ENCODE assay signal across 16 mouse cellular contexts in genomic region chr9:111146216-111146798, GRCm38 (mm10). TPM values are rescaled to one million over a fixed set of nuclear protein-coding genes. Genes with fewer than 3 reads are reported as not detected.
A peak's percentile ranks its signal among the peaks of the same experiment; 100 is the strongest.
DNase-seq lines count a peak whose midpoint lies in the region; ATAC-seq and TF ChIP-seq lines count a peak whose summit lies in the region.
"Had no signal": no experiment of that assay in that cellular context is flagged by ENCODE, and none has a peak within 500 bp of the region (broad histone marks: within the 10 kb centered on the region; RNA-seq: fewer than 3 reads in every experiment).

No protein-coding gene starts in this region.

- intact Hi-C loops in heart, postnatal 36 days (cut with DNase I): loop anchor here (2.0 kb wide), 1 partner anchor 28 kb away; no protein-coding TSS in a partner anchor

- H3K4me2 ChIP-seq in liver, postnatal 0 days (ENCODE audit: low read depth, low read length): peak overlapping the region; percentile 56
- no peak overlapping the region for H3K4me2 ChIP-seq in liver, embryonic 12.5 days
- H3K4me2 ChIP-seq in hindbrain, embryonic 16.5 days (ENCODE audit: low read length): no peak overlapping the region
- H3K4me2 ChIP-seq: embryonic facial prominence, embryonic 12.5 days; intestine, embryonic 15.5 days; liver, embryonic 13.5 days; midbrain, embryonic 15.5 days; neural tube, embryonic 13.5 days had no signal

- peak; percentile 46 for ATAC-seq in liver, postnatal 0 days
- no peak for ATAC-seq in liver, embryonic 12.5 days
- peak; percentile 64 for ATAC-seq in common myeloid progenitor, adult 5-6 weeks (replicated peaks; ENCODE audit: low read depth, poor library complexity, severe bottlenecking)
- ATAC-seq in megakaryocyte progenitor cell, adult 5-6 weeks (replicated peaks; ENCODE audit: poor library complexity): peak; percentile 83
- no peak for ATAC-seq in hindbrain, embryonic 16.5 days
- ATAC-seq: intestine, embryonic 15.5 days; midbrain, embryonic 15.5 days had no signal

- no peaks in the 10 kb centered on the region for H3K9me3 ChIP-seq in liver, postnatal 0 days (ENCODE audit: low read length)
- no peaks in the 10 kb centered on the region for H3K9me3 ChIP-seq in liver, embryonic 12.5 days (replicated peaks)
- no peaks in the 10 kb centered on the region for H3K9me3 ChIP-seq in hindbrain, embryonic 16.5 days (ENCODE audit: control insufficient read depth, low read length)
- H3K9me3 ChIP-seq: embryonic facial prominence, embryonic 12.5 days; forebrain, embryonic 10.5 days; intestine, embryonic 15.5 days; liver, embryonic 13.5 days; midbrain, embryonic 15.5 days; neural tube, embryonic 13.5 days had no signal

- 67% methylated on average over 7 of the region's 7 CpGs for WGBS in liver, postnatal 0 days (ENCODE audit: insufficient replicate concordance)
- 75% methylated on average over 7 of the region's 7 CpGs for WGBS in liver, embryonic 12.5 days (ENCODE audit: insufficient replicate concordance)
- WGBS in hindbrain, embryonic 16.5 days: 95% methylated on average over 7 of the region's 7 CpGs

- no peak for TF ChIP-seq CTCF in liver, postnatal 0 days (IDR thresholded peaks at IDR 0.05; ENCODE audit: low read depth)

- DNase-seq in heart, adult 11 months: peak; percentile 89
- no peak for DNase-seq in heart, postnatal 36 days
- no peak for DNase-seq in liver, postnatal 0 days
- no peak for DNase-seq in cerebellum, adult 18-20 months
- DNase-seq: cerebellum, postnatal 14 days; kidney, postnatal 25 days; liver, embryonic 13.5 days had no signal

- no peak for TF ChIP-seq EP300 in liver, postnatal 0 days (IDR thresholded peaks at IDR 0.05; ENCODE audit: low read depth)

- H3K9ac ChIP-seq in liver, postnatal 0 days (replicated peaks): no peak overlapping the region; the same call in 1 of the 2 replicates
- no peak overlapping the region for H3K9ac ChIP-seq in liver, embryonic 12.5 days
- H3K9ac ChIP-seq in hindbrain, embryonic 16.5 days (ENCODE audit: low read depth, low read length): no peak overlapping the region
- H3K9ac ChIP-seq: embryonic facial prominence, embryonic 12.5 days; intestine, embryonic 15.5 days; liver, embryonic 13.5 days; midbrain, embryonic 15.5 days; neural tube, embryonic 13.5 days had no signal

- peak overlapping the region; percentile 70 for H3K27ac ChIP-seq in liver, postnatal 0 days (ENCODE audit: low read depth)
- H3K27ac ChIP-seq in liver, embryonic 12.5 days: no peak overlapping the region
- no peak overlapping the region for H3K27ac ChIP-seq in hindbrain, embryonic 16.5 days (ENCODE audit: low read depth, low read length)
- H3K27ac ChIP-seq: embryonic facial prominence, embryonic 12.5 days; forebrain, embryonic 10.5 days; intestine, embryonic 15.5 days; liver, embryonic 13.5 days; midbrain, embryonic 15.5 days; neural tube, embryonic 13.5 days had no signal

- H3K4me1 ChIP-seq in liver, postnatal 0 days (ENCODE audit: insufficient read depth): peaks cover 26% of the 10 kb centered on the region
- H3K4me1 ChIP-seq in liver, embryonic 12.5 days: peaks cover 29% of the 10 kb centered on the region
- H3K4me1 ChIP-seq in hindbrain, embryonic 16.5 days (ENCODE audit: control insufficient read depth, insufficient read depth, low read depth, low read length): no peaks in the 10 kb centered on the region
- H3K4me1 ChIP-seq: midbrain, embryonic 15.5 days had no signal

- H3K36me3 ChIP-seq in liver, postnatal 0 days (replicated peaks; ENCODE audit: insufficient read depth, low read length): no peaks in the 10 kb centered on the region; the same call in 1 of the 2 replicates
- H3K36me3 ChIP-seq in liver, embryonic 12.5 days: peaks cover 10% of the 10 kb centered on the region
- no peaks in the 10 kb centered on the region for H3K36me3 ChIP-seq in hindbrain, embryonic 16.5 days (ENCODE audit: control insufficient read depth, insufficient read depth, low read length)
- H3K36me3 ChIP-seq: embryonic facial prominence, embryonic 12.5 days; intestine, embryonic 15.5 days; liver, embryonic 13.5 days; midbrain, embryonic 15.5 days had no signal

- no peak overlapping the region for H3K4me3 ChIP-seq in liver, postnatal 0 days (ENCODE audit: low read depth, low read length)
- H3K4me3 ChIP-seq in liver, embryonic 12.5 days: no peak overlapping the region
- H3K4me3 ChIP-seq in hindbrain, embryonic 16.5 days (ENCODE audit: low read length): no peak overlapping the region
- H3K4me3 ChIP-seq: embryonic facial prominence, embryonic 12.5 days; forebrain, embryonic 10.5 days; intestine, embryonic 15.5 days; liver, embryonic 13.5 days; midbrain, embryonic 15.5 days; neural tube, embryonic 13.5 days had no signal

- H3K27me3 ChIP-seq in liver, postnatal 0 days (ENCODE audit: insufficient read depth, low read length): no peaks in the 10 kb centered on the region
- no peaks in the 10 kb centered on the region for H3K27me3 ChIP-seq in liver, embryonic 12.5 days (replicated peaks)
- H3K27me3 ChIP-seq in hindbrain, embryonic 16.5 days (replicated peaks; ENCODE audit: control insufficient read depth, insufficient read depth, low read length): no peaks in the 10 kb centered on the region
- H3K27me3 ChIP-seq: embryonic facial prominence, embryonic 12.5 days; intestine, embryonic 15.5 days; liver, embryonic 13.5 days; midbrain, embryonic 15.5 days; neural tube, embryonic 13.5 days had no signal

RNA-seq across cellular contexts. Expression of gene Lrrfip2, which starts 28.9 kb away (rescaled TPM):
- 10 to 100 TPM; 93.5 to 97.6 TPM for total RNA-seq in heart, postnatal 36 days (2021)
- 18.4 and 18.5 TPM in 2 replicates for polyA plus RNA-seq in liver, postnatal 0 days (2015; fragmentation: Nextera tagmentation; extraction: Ambion mirVana)
- polyA plus RNA-seq in liver, embryonic 12.5 days (2016; fragmentation: Nextera tagmentation; extraction: Ambion mirVana): 29.5 and 30.6 TPM in 2 replicates
- total RNA-seq in common myeloid progenitor, adult 5-6 weeks (2017): 70.2 and 77.5 TPM in 2 replicates
- 43.9 and 48.3 TPM in 2 replicates for total RNA-seq in megakaryocyte progenitor cell, adult 5-6 weeks (2015)
- 66.8 and 74.0 TPM in 2 replicates for total RNA-seq in megakaryocyte progenitor cell, adult 5-6 weeks (2017)
- 46.5 and 47.1 TPM in 2 replicates for polyA plus RNA-seq in hindbrain, embryonic 16.5 days (2015; fragmentation: Nextera tagmentation; extraction: Ambion mirVana)

Comparison
In these comparisons a context has a peak if more than half of its experiments do, and no peak if none do; other contexts are left out.
1. ATAC-seq: peak in liver, postnatal 0 days (single experiment), common myeloid progenitor, adult 5-6 weeks (single experiment) and megakaryocyte progenitor cell, adult 5-6 weeks (single experiment); none in liver, embryonic 12.5 days (single experiment) and hindbrain, embryonic 16.5 days (single experiment).